ENCODE assay signal across 21 mouse cellular contexts in the genomic region with DNA sequence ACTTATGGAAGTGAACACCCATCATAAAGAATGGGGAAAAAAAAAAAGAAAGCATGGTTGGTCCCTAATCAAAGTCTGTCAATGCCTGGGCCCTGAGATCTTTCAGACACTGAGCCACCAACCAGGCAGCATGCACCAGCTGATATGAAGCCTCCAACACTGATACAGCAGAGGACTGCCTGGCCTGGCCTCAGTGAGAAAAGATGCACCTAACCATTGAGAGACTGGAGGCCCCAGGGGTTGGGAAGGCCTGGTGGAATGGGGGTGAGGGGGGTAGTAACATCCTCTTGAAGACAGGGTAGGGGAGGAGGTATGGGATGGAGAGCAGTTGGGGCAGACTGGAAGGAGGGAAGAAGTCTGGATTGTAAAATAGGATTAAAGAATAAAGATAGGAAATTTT.
A peak's percentile ranks its signal among the peaks of the same experiment; 100 is the strongest.
DNase-seq lines count a peak whose midpoint lies in the region; ATAC-seq lines count a peak whose summit lies in the region.
"Had no signal": no experiment of that assay in that cellular context is flagged by ENCODE, and none has a peak within 500 bp of the region (broad histone marks: within the 10 kb centered on the region; RNA-seq: fewer than 3 reads in every experiment).

No protein-coding gene starts in this region.

- no peak for ATAC-seq in heart, embryonic 11.5 days (replicated peaks; ENCODE audit: insufficient number of reproducible peaks, low FRiP score, low TSS enrichment)
- ATAC-seq in midbrain, embryonic 13.5 days, result 0 out of 2 replicates have a peak, but pooled peaks have one; percentile 25
- no peak for ATAC-seq in midbrain, embryonic 11.5 days (ENCODE audit: low FRiP score)
- ATAC-seq: activated CD4-positive, CD25-positive, alpha-beta regulatory T cell, adult 4 months; CD4-positive, CD25-positive, alpha-beta regulatory T cell, adult 4 months; Patski had no signal

- intact Hi-C loops in heart, postnatal 36 days (cut with DNase I), result no loop called here

- H3K36me3 ChIP-seq in heart, embryonic 11.5 days (ENCODE audit: control insufficient read depth, insufficient read depth, low read length), result no peaks in the 10 kb centered on the region
- no peaks in the 10 kb centered on the region for H3K36me3 ChIP-seq in heart, embryonic 10.5 days
- no peaks in the 10 kb centered on the region for H3K36me3 ChIP-seq in midbrain, embryonic 13.5 days
- H3K36me3 ChIP-seq in midbrain, embryonic 11.5 days (ENCODE audit: control insufficient read depth, insufficient read depth, low read length), result no peaks in the 10 kb centered on the region
- H3K36me3 ChIP-seq: G1E had no signal

- no peaks in the 10 kb centered on the region for H3K27me3 ChIP-seq in heart, embryonic 11.5 days (ENCODE audit: control insufficient read depth, insufficient read depth, low read length)
- H3K27me3 ChIP-seq in heart, embryonic 10.5 days (ENCODE audit: insufficient read depth, poor library complexity, severe bottlenecking), result no peaks in the 10 kb centered on the region
- H3K27me3 ChIP-seq in midbrain, embryonic 13.5 days, result no peaks in the 10 kb centered on the region
- H3K27me3 ChIP-seq in midbrain, embryonic 11.5 days (ENCODE audit: control insufficient read depth, insufficient read depth, low read length), result no peaks in the 10 kb centered on the region
- H3K27me3 ChIP-seq: CH12.LX, Patski had no signal

- H3K4me1 ChIP-seq in heart, embryonic 11.5 days (ENCODE audit: control insufficient read depth, insufficient read depth, low read length), result 0 out of 2 replicates have a peak, but pooled peaks cover 2% of the 10 kb centered on the region
- peaks cover 10% of the 10 kb centered on the region for H3K4me1 ChIP-seq in heart, embryonic 10.5 days
- H3K4me1 ChIP-seq in midbrain, embryonic 13.5 days (replicated peaks), result peaks cover 4% of the 10 kb centered on the region; the same call in 1 of the 2 replicates
- peaks cover 5% of the 10 kb centered on the region; the same call in 1 of the 2 replicates for H3K4me1 ChIP-seq in midbrain, embryonic 11.5 days (ENCODE audit: control insufficient read depth, insufficient read depth, low read length)

- H3K4me2 ChIP-seq in heart, embryonic 11.5 days, result no peak overlapping the region
- H3K4me2 ChIP-seq in midbrain, embryonic 13.5 days (replicated peaks), result no peak overlapping the region
- no peak overlapping the region for H3K4me2 ChIP-seq in midbrain, embryonic 11.5 days

- DNase-seq in heart, adult 11 months, result peak; percentile 71
- peak; percentile 68 for DNase-seq in heart, embryonic 10.5 days (ENCODE audit: low spot score)
- no peak for DNase-seq in heart, postnatal 36 days
- no peak for DNase-seq in midbrain, embryonic 11.5 days (ENCODE audit: low spot score, missing footprints)
- DNase-seq: adrenal gland, adult 2 months; adrenal gland, adult 8-10 months; adrenal gland, postnatal 10 days; adrenal gland, postnatal 14 days; adrenal gland, postnatal 25 days; adrenal gland, postnatal 36 days; B cell, adult 2 months; cerebellum, adult 11 months; cerebellum, adult 11-12 months; cerebellum, adult 18-20 months had no signal

- H3K9ac ChIP-seq in heart, embryonic 11.5 days (ENCODE audit: low read depth, low read length), result no peak overlapping the region
- H3K9ac ChIP-seq in midbrain, embryonic 13.5 days (replicated peaks), result no peak overlapping the region
- no peak overlapping the region for H3K9ac ChIP-seq in midbrain, embryonic 11.5 days (ENCODE audit: low read length)

- no peak overlapping the region for H3K4me3 ChIP-seq in heart, embryonic 11.5 days (ENCODE audit: low read depth, low read length)
- no peak overlapping the region for H3K4me3 ChIP-seq in heart, embryonic 10.5 days
- no peak overlapping the region for H3K4me3 ChIP-seq in midbrain, embryonic 13.5 days (replicated peaks)
- no peak overlapping the region for H3K4me3 ChIP-seq in midbrain, embryonic 11.5 days (ENCODE audit: low read depth, low read length)

- H3K27ac ChIP-seq in heart, embryonic 11.5 days (ENCODE audit: low read depth, low read length), result no peak overlapping the region
- H3K27ac ChIP-seq in heart, embryonic 10.5 days, result no peak overlapping the region
- no peak overlapping the region for H3K27ac ChIP-seq in midbrain, embryonic 13.5 days
- no peak overlapping the region for H3K27ac ChIP-seq in midbrain, embryonic 11.5 days (ENCODE audit: low read depth, low read length)

- H3K9me3 ChIP-seq in heart, embryonic 11.5 days (replicated peaks; ENCODE audit: control insufficient read depth, low read length), result no peaks in the 10 kb centered on the region
- no peaks in the 10 kb centered on the region for H3K9me3 ChIP-seq in heart, embryonic 10.5 days
- H3K9me3 ChIP-seq in midbrain, embryonic 13.5 days, result no peaks in the 10 kb centered on the region
- H3K9me3 ChIP-seq in midbrain, embryonic 11.5 days (ENCODE audit: control insufficient read depth, low read length), result no peaks in the 10 kb centered on the region

Comparison
In these comparisons a context has a peak if more than half of its experiments do, and no peak if none do; other contexts are left out.
1. DNase-seq: peak in heart, adult 11 months (single experiment) and heart, embryonic 10.5 days (single experiment); none in heart, postnatal 36 days (0 of 2) and midbrain, embryonic 11.5 days (single experiment).